Mouse (Mus musculus): ENCODE data around the gene Zbtb25. TPM values are rescaled to one million over a fixed set of nuclear protein-coding genes. Genes with fewer than 3 reads are reported as not detected.

Gene Zbtb25
- polyA plus RNA-seq, 1 experiment from 2014 or later = 20.3 TPM

DNA sequence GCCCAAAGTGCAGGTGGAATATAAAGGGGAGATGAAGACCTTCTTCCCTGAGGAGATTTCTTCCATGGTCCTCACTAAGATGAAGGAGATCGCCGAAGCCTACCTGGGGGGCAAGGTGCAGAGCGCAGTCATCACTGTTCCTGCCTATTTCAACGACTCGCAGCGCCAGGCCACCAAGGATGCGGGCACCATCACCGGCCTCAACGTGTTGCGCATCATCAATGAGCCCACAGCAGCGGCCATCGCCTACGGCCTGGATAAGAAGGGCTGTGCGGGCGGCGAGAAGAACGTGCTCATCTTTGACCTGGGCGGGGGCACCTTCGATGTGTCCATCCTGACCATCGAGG is 35.4 kb upstream of the Zbtb25 start:
- H3K27me3 ChIP-seq (replicated peaks; ENCODE audit: control insufficient read depth, insufficient read depth, low read length) = peaks cover 40% of the 10 kb centered on the region
- H3K4me3 ChIP-seq (ENCODE audit: low read depth, low read length) = peak overlapping the region; percentile 64
- peak overlapping the region; percentile 80 for H3K4me2 ChIP-seq (ENCODE audit: low read length)
- no peak for ATAC-seq
- peaks cover 9% of the 10 kb centered on the region; the same call in 1 of the 2 replicates for H3K4me1 ChIP-seq (ENCODE audit: control insufficient read depth, insufficient read depth, low read length)
- peak overlapping the region; percentile 40; the same call in 1 of the 2 replicates for H3K9ac ChIP-seq (ENCODE audit: low read length)
- H3K9me3 ChIP-seq (replicated peaks; ENCODE audit: control insufficient read depth, low read length) = no peaks in the 10 kb centered on the region
- no peak for DNase-seq (ENCODE audit: low spot score)
- no peak overlapping the region for H3K27ac ChIP-seq (ENCODE audit: low read depth, low read length)
- 8% methylated on average over 20 of the region's 20 CpGs for WGBS
- no peaks in the 10 kb centered on the region for H3K36me3 ChIP-seq (ENCODE audit: control insufficient read depth, insufficient read depth, low read length)

DNA sequence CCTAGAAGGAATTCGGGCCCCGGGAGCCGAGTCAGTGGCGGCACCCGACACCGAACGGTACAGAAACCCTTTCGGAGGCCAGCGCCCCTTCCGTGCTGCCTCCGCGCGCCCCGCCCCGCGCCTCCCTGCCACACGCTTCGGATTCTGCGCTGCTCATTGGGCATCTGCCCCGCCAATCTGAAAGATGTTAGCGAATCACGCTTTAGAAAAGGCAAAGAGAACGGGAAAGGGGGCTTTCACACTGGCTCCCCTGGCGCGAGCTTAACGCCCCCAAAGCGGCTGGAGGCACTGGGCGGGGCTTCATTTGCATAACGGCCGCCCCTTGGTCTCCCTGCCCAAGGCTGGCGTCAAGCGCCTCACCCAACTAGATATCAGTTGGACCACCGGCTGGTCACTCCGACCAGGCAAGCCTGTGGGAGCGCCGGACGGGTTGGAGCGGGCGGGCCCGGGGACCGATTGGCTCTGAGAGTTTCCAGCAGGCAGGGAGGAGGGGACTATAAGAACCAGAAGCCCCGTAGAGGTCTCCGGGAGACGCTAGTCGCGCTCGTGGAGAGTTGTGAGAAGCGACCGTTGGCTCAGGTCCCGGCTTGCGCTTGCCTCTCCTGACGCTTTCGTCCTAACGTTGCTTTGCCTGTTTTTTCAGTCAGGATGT is 34.6 kb upstream of the Zbtb25 start, which contains the start of gene Hspa2:
Gene Hspa2 (plus strand): TSS at position 291 of the 652 bp plus-strand sequence.
- Histone ChIP-seq H3K27ac (ENCODE audit: low read depth, low read length) (peak within 1 kb of the TSS; percentile 84), H3K4me1 (ENCODE audit: control insufficient read depth, insufficient read depth, low read length) (peaks cover 9% of the 10 kb centered on the region; the same call in 1 of the 2 replicates), H3K4me2 (ENCODE audit: low read length) (peak within 1 kb of the TSS; percentile 80), H3K4me3 (ENCODE audit: low read depth, low read length) (peak within 1 kb of the TSS; percentile 64), H3K9ac (ENCODE audit: low read length) (peak within 1 kb of the TSS; percentile 67), H3K9me3 (replicated peaks; ENCODE audit: control insufficient read depth, low read length) (no peaks in the 10 kb centered on the region), H3K36me3 (ENCODE audit: control insufficient read depth, insufficient read depth, low read length) (no peaks in the 10 kb centered on the region), H3K27me3 (replicated peaks; ENCODE audit: control insufficient read depth, insufficient read depth, low read length) (peaks cover 40% of the 10 kb centered on the region)
- peak; percentile 94 for ATAC-seq
- under 1% methylated on average over 54 of the region's 54 CpGs for WGBS
- DNase-seq (ENCODE audit: low spot score) = peak; percentile 100

DNA sequence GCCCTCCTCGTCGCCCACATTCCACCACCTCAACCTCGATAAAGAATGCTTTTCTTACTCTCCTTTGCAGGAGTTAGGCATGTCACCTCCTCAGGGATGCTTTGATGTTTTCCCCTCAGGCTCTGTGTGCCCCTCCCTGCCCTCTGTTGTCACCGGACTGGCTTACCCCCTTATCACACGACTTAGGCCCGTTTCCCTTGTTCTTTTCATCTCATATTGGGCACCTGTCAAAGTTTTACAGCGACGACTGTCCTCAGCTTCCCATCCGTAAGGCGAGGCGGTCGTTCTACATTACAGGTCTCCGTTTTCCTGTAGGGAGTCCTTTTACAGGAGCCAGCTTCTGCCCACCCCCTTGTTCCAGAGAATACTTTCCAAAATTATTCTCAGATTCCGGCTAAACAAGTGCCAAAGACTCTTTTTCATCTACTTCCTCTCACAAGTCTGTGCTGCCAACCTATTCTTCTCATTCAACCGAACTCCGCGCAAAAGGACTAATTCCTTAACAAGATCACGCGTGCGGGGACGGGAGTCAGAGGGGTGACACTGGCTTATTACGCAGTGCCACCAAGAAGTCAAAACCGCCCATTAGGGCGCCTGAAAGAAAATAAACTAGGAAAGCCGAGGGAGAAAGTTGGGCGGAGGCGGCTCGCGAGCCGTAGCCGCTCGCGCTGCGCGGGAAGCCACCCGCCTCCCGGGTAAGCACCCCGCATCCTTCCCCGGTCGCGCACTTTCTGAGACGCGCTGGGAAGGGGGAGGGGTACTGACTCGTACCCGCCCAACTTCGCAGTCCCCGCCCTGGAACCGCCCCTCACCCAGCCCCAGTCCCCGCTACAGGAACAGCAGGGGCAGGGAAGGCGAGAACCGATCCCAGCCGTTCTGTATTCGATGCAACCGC is 33.8 kb upstream of the Zbtb25 start:
- peak overlapping the region; percentile 64 for H3K4me3 ChIP-seq (ENCODE audit: low read depth, low read length)
- ATAC-seq = peak; percentile 92
- peak; percentile 88 for DNase-seq (ENCODE audit: low spot score)

DNA sequence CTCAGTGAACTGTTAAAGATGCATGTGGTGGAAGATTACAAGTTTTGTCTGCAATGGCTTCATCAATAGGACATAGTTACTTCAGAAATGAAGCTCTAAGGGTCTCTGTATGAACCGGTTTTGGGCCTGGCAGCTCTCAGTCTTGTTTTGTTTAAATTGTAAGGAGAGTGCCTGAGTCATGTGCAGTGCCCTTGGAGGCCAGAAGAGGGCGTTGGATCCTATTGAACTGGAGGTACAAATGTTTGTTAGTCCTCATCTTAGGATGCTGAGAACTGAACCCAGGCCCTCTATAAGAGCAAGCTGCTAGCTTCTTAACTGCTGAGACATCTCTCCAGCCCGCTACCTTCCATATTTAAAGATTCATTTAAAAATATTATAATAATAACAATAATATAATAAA is 32.3 kb upstream of the Zbtb25 start:
- no peak overlapping the region for H3K9ac ChIP-seq (ENCODE audit: low read length)
- H3K4me1 ChIP-seq (ENCODE audit: control insufficient read depth, insufficient read depth, low read length) = peaks cover 9% of the 10 kb centered on the region; the same call in 1 of the 2 replicates
- no peaks in the 10 kb centered on the region for H3K36me3 ChIP-seq (ENCODE audit: control insufficient read depth, insufficient read depth, low read length)
- H3K4me2 ChIP-seq (ENCODE audit: low read length) = no peak overlapping the region
- H3K27ac ChIP-seq (ENCODE audit: low read depth, low read length) = no peak overlapping the region
- 65% methylated on average over 3 of the region's 3 CpGs for WGBS
- H3K27me3 ChIP-seq (replicated peaks; ENCODE audit: control insufficient read depth, insufficient read depth, low read length) = peaks cover 29% of the 10 kb centered on the region
- no peaks in the 10 kb centered on the region for H3K9me3 ChIP-seq (replicated peaks; ENCODE audit: control insufficient read depth, low read length)
- no peak for DNase-seq (ENCODE audit: low spot score)
- H3K4me3 ChIP-seq (ENCODE audit: low read depth, low read length) = no peak overlapping the region
- no peak for ATAC-seq

More for the DNA sequence above, 33.8 kb upstream of the Zbtb25 start:
- H3K36me3 ChIP-seq (ENCODE audit: control insufficient read depth, insufficient read depth, low read length) = no peaks in the 10 kb centered on the region
- peaks cover 9% of the 10 kb centered on the region; the same call in 1 of the 2 replicates for H3K4me1 ChIP-seq (ENCODE audit: control insufficient read depth, insufficient read depth, low read length)
- peaks cover 40% of the 10 kb centered on the region for H3K27me3 ChIP-seq (replicated peaks; ENCODE audit: control insufficient read depth, insufficient read depth, low read length)
- peak overlapping the region; percentile 80 for H3K4me2 ChIP-seq (ENCODE audit: low read length)
- H3K9me3 ChIP-seq (replicated peaks; ENCODE audit: control insufficient read depth, low read length) = no peaks in the 10 kb centered on the region
- peak overlapping the region; percentile 67 for H3K9ac ChIP-seq (ENCODE audit: low read length)
- H3K27ac ChIP-seq (ENCODE audit: low read depth, low read length) = peak overlapping the region; percentile 84
- WGBS = under 1% methylated on average over 47 of the region's 54 CpGs

DNA sequence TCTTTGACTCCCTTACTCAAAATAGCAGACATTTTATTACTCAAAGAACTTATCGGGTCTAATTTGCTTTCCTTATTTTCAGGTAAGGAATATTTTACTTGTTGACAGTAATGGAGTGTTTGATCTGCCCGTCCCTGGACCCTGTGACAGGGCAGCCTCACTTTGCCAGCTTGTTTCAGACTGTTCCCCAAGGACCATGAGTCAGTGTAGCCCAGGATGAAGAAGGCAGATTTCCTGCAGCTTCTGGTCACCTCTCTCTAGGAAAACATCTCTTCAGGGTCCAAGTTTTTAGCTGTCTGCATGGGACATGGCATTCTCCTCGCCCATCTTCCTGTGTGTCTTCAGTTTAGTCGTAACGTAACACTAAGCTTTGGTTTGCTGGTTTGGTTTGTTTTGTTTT is 27.9 kb upstream of the Zbtb25 start:
- ATAC-seq (no peak), DNase-seq (ENCODE audit: low spot score) (no peak)
- H3K4me2 ChIP-seq (ENCODE audit: low read length) = no peak overlapping the region
- no peak overlapping the region for H3K27ac ChIP-seq (ENCODE audit: low read depth, low read length)
- no peaks in the 10 kb centered on the region for H3K36me3 ChIP-seq (ENCODE audit: control insufficient read depth, insufficient read depth, low read length)
- H3K4me3 ChIP-seq (ENCODE audit: low read depth, low read length) = no peak overlapping the region
- no peaks in the 10 kb centered on the region for H3K27me3 ChIP-seq (replicated peaks; ENCODE audit: control insufficient read depth, insufficient read depth, low read length)
- WGBS = 86% methylated on average over 5 of the region's 5 CpGs
- no peaks in the 10 kb centered on the region for H3K4me1 ChIP-seq (ENCODE audit: control insufficient read depth, insufficient read depth, low read length)
- no peaks in the 10 kb centered on the region for H3K9me3 ChIP-seq (replicated peaks; ENCODE audit: control insufficient read depth, low read length)
- no peak overlapping the region for H3K9ac ChIP-seq (ENCODE audit: low read length)

DNA sequence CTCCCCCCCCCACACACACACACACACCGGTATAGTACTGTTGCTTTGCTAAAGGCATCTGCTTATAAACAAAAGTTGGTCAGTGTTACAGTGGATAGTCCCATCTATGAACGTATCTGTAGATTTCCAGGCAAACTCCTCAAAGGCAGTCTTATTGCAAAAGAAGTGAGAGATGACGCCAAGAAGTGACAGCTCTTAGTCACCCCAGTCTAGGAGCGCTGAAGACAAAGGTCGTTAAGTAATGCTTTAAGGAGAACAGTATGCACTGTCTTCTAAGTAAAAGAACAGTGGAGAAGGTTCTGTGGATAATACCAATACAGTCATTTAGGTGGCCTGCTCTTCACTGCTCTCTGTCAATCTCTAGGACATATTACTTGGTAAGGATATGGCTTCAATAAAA is 23.6 kb upstream of the Zbtb25 start:
- H3K9ac ChIP-seq (ENCODE audit: low read length) = no peak overlapping the region
- 79% methylated on average over 5 of the region's 5 CpGs for WGBS
- no peak for ATAC-seq

DNA sequence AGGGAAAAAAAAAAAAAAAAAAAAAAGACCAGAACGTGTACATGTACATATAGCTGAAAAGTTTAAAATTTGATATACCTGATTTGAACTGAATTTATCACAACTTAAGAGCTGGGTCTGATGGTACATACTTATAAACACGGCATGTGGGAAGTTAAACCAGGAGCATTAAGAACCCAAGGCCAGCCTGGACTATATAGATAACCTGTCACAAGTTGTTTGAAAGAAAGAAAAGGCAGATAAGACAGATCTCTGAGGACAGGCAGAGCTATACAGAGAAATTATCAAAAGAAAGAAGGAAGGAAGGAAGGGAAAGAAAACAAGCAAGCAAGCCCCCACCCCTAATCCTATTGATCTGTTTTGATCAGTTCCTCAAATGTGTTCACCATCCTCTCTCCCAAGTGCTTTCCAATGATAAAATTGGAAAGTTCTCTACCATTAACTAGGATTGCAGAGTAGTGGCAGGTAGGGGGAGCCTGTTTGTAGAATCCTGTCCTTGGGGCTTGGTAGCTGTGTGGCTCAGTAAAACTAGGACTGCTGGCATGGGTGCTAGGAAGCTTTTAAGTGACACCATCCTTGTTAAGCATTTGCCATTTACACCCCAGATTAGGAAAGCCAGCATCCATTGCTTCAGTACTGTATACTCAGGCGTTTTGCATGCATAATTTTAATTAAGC is 22.3 kb upstream of the Zbtb25 start:
- no peaks in the 10 kb centered on the region for H3K4me1 ChIP-seq (ENCODE audit: control insufficient read depth, insufficient read depth, low read length)
- no peaks in the 10 kb centered on the region for H3K27me3 ChIP-seq (replicated peaks; ENCODE audit: control insufficient read depth, insufficient read depth, low read length)
- no peak overlapping the region for H3K4me2 ChIP-seq (ENCODE audit: low read length)
- H3K9me3 ChIP-seq (replicated peaks; ENCODE audit: control insufficient read depth, low read length) = no peaks in the 10 kb centered on the region
- ATAC-seq (no peak), DNase-seq (ENCODE audit: low spot score) (no peak)
- H3K36me3 ChIP-seq (ENCODE audit: control insufficient read depth, insufficient read depth, low read length) = peaks cover 5% of the 10 kb centered on the region; the same call in 1 of the 2 replicates
- H3K4me3 ChIP-seq (ENCODE audit: low read depth, low read length) = no peak overlapping the region
- H3K27ac ChIP-seq (ENCODE audit: low read depth, low read length) = no peak overlapping the region
- 81% methylated on average over 3 of the region's 3 CpGs for WGBS
- no peak overlapping the region for H3K9ac ChIP-seq (ENCODE audit: low read length)

More for the DNA sequence above, 23.6 kb upstream of the Zbtb25 start:
- H3K4me2 ChIP-seq (ENCODE audit: low read length) = no peak overlapping the region
- no peak overlapping the region for H3K4me3 ChIP-seq (ENCODE audit: low read depth, low read length)
- no peaks in the 10 kb centered on the region for H3K9me3 ChIP-seq (replicated peaks; ENCODE audit: control insufficient read depth, low read length)
- no peak overlapping the region for H3K27ac ChIP-seq (ENCODE audit: low read depth, low read length)
- no peaks in the 10 kb centered on the region for H3K4me1 ChIP-seq (ENCODE audit: control insufficient read depth, insufficient read depth, low read length)
- H3K36me3 ChIP-seq (ENCODE audit: control insufficient read depth, insufficient read depth, low read length) = no peaks in the 10 kb centered on the region
- no peaks in the 10 kb centered on the region for H3K27me3 ChIP-seq (replicated peaks; ENCODE audit: control insufficient read depth, insufficient read depth, low read length)
- no peak for DNase-seq (ENCODE audit: low spot score)

DNA sequence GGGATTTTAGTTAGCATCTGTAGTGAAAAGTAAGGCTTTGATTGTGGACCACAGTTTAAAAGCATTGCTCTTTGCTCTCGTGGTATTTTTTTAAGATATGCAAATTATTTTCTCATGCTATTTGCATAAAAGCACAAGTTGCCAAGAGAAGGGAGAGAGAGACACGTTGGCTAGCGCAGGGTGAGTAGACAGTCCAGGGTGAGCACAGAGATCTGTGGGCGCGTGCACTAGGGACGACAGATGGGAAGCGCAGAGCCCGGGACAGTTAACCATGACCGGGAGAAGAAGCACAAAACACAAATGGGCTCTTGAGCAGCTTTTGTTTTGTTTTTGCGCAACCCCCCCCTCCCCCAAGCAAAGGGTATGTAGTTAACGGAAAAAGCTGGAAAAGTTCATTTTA is 19.4 kb upstream of the Zbtb25 start:
- Histone ChIP-seq H3K4me1 (ENCODE audit: control insufficient read depth, insufficient read depth, low read length) (no peaks in the 10 kb centered on the region), H3K36me3 (ENCODE audit: control insufficient read depth, insufficient read depth, low read length) (peaks cover 22% of the 10 kb centered on the region), H3K27ac (ENCODE audit: low read depth, low read length) (no peak overlapping the region), H3K9me3 (replicated peaks; ENCODE audit: control insufficient read depth, low read length) (no peaks in the 10 kb centered on the region), H3K4me3 (ENCODE audit: low read depth, low read length) (no peak overlapping the region), H3K27me3 (replicated peaks; ENCODE audit: control insufficient read depth, insufficient read depth, low read length) (no peaks in the 10 kb centered on the region), H3K4me2 (ENCODE audit: low read length) (no peak overlapping the region), H3K9ac (ENCODE audit: low read length) (no peak overlapping the region; the same call in 1 of the 2 replicates)
- 48% methylated on average over 11 of the region's 11 CpGs for WGBS
- peak; percentile 57; the same call in 1 of the 2 replicates for ATAC-seq
- DNase-seq (ENCODE audit: low spot score) = peak; percentile 62
